Mouse (Mus musculus): ENCODE results near the gene Cox15. TPM values are rescaled to one million over a fixed set of nuclear protein-coding genes. Genes with fewer than 3 reads are reported as not detected.

Gene Cox15
- polyA plus RNA-seq, 1 experiment, result 19.1 TPM

DNA sequence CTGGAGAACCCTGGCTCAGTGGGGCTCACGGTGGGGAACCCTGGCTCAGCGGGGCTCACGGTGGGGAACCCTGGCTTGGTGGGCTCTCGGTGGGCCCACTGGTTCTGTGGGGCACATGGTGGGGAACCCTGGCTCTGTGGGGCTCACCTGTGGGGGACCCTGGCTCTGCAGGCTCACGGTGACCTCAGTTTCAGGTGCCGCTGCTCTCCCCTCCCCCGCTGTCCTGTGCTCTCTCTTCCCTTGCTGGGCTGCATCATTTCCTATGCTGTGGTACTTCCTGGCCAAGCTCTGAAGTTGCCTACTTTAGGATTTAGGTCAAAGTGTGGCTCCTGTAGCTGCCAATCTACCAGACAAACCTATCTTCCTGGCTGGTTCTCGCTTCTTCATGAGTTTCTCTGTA is 29.9 kb downstream of the Cox15 start:
- Histone ChIP-seq H3K4me3 (replicated peaks; ENCODE audit: insufficient read depth, low read depth, low read length) (no peak overlapping the region), H3K27me3 (ENCODE audit: control insufficient read depth, insufficient read depth, low read length) (no peaks in the 10 kb centered on the region)
- WGBS, result 76% methylated on average over 8 of the region's 8 CpGs

GRCm38 (mm10) chr19:43720061-43720460 is 32.7 kb downstream of the Cox15 start:
- no peak overlapping the region for H3K4me3 ChIP-seq (replicated peaks; ENCODE audit: insufficient read depth, low read depth, low read length)
- H3K27me3 ChIP-seq (ENCODE audit: control insufficient read depth, insufficient read depth, low read length), result no peaks in the 10 kb centered on the region
- no peak overlapping the region for H3K27ac ChIP-seq (ENCODE audit: insufficient read depth, low read length)
- TF ChIP-seq POLR2A (IDR thresholded peaks at IDR 0.05; ENCODE audit: borderline replicate concordance, insufficient read depth, low read length) (no peak), CTCF (IDR thresholded peaks at IDR 0.05; ENCODE audit: borderline replicate concordance, insufficient read depth, low read depth, low read length) (no peak)
- H3K4me1 ChIP-seq (ENCODE audit: control insufficient read depth, insufficient read depth, low read length), result no peaks in the 10 kb centered on the region
- no peak for DNase-seq
- WGBS, result 94% methylated on average over 11 of the region's 11 CpGs

More for the DNA sequence above, 29.9 kb downstream of the Cox15 start:
- H3K4me1 ChIP-seq (ENCODE audit: control insufficient read depth, insufficient read depth, low read length), result no peaks in the 10 kb centered on the region
- TF ChIP-seq POLR2A (IDR thresholded peaks at IDR 0.05; ENCODE audit: borderline replicate concordance, insufficient read depth, low read length), result no peak
- no peak for TF ChIP-seq CTCF (IDR thresholded peaks at IDR 0.05; ENCODE audit: borderline replicate concordance, insufficient read depth, low read depth, low read length)
- DNase-seq, result no peak
- H3K27ac ChIP-seq (ENCODE audit: insufficient read depth, low read length), result no peak overlapping the region

DNA sequence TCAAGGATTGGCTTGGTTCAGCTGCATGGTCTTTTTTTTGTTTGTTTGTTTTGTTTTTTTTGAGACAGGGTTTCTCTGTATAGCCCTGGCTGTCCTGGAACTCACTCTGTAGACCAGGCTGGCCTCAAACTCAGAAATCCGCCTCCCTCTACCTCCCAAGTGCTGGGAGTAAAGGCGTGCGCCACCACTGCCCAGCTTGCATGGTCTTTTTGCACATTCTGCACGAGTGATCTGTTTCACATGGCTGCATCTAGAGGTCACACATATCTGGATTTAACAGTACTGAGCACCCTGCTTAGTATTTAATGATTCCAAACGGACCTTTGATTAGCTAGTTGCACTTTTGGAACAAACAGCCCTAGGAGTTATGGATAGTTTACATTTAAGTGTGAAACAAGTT is 40.8 kb downstream of the Cox15 start:
- no peak for DNase-seq
- WGBS, result 77% methylated on average over 5 of the region's 5 CpGs
- TF ChIP-seq CTCF (IDR thresholded peaks at IDR 0.05; ENCODE audit: borderline replicate concordance, insufficient read depth, low read depth, low read length) (no peak), POLR2A (IDR thresholded peaks at IDR 0.05; ENCODE audit: borderline replicate concordance, insufficient read depth, low read length) (no peak)
- no peak overlapping the region for H3K4me3 ChIP-seq (replicated peaks; ENCODE audit: insufficient read depth, low read depth, low read length)
- H3K4me1 ChIP-seq (ENCODE audit: control insufficient read depth, insufficient read depth, low read length), result no peaks in the 10 kb centered on the region
- H3K27ac ChIP-seq (ENCODE audit: insufficient read depth, low read length), result no peak overlapping the region
- no peaks in the 10 kb centered on the region for H3K27me3 ChIP-seq (ENCODE audit: control insufficient read depth, insufficient read depth, low read length)

- Histone ChIP-seq H3K4me3 (replicated peaks; ENCODE audit: insufficient read depth, low read depth, low read length) (no peak overlapping the region), H3K27me3 (ENCODE audit: control insufficient read depth, insufficient read depth, low read length) (no peaks in the 10 kb centered on the region), H3K27ac (ENCODE audit: insufficient read depth, low read length) (no peak overlapping the region), H3K4me1 (ENCODE audit: control insufficient read depth, insufficient read depth, low read length) (no peaks in the 10 kb centered on the region)
- TF ChIP-seq POLR2A (IDR thresholded peaks at IDR 0.05; ENCODE audit: borderline replicate concordance, insufficient read depth, low read length), result no peak
- TF ChIP-seq CTCF (IDR thresholded peaks at IDR 0.05; ENCODE audit: borderline replicate concordance, insufficient read depth, low read depth, low read length), result no peak
- 72% methylated on average over 22 of the region's 22 CpGs for WGBS
- no peak for DNase-seq
Measured at GRCm38 (mm10) chr19:43711159-43711916, 41.5 kb downstream of the Cox15 start.

DNA sequence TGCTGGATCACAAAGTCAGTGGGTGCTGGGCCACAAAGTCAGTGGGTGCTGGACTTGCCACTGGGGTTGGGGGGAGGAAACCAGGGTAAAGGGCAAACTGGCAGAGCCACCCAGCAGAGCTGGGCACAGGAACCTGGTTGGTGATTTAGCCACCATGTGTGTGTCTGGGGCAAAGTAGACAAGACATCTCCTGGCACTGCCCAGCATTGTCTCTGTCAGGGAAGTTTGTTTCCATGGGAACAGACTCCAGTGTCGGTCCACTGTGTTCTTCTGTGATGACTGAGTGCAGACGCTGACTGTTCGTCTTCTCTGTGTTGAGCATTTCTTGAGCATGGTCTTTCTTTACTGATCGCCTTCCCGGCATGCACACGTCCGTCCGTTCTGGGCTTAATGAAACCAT is 43.5 kb downstream of the Cox15 start:
- no peak for DNase-seq
- TF ChIP-seq CTCF (IDR thresholded peaks at IDR 0.05; ENCODE audit: borderline replicate concordance, insufficient read depth, low read depth, low read length) (no peak), POLR2A (IDR thresholded peaks at IDR 0.05; ENCODE audit: borderline replicate concordance, insufficient read depth, low read length) (no peak)
- 47% methylated on average over 8 of the region's 8 CpGs for WGBS
- Histone ChIP-seq H3K27ac (ENCODE audit: insufficient read depth, low read length) (no peak overlapping the region), H3K4me1 (ENCODE audit: control insufficient read depth, insufficient read depth, low read length) (no peaks in the 10 kb centered on the region), H3K4me3 (replicated peaks; ENCODE audit: insufficient read depth, low read depth, low read length) (no peak overlapping the region), H3K27me3 (ENCODE audit: control insufficient read depth, insufficient read depth, low read length) (no peaks in the 10 kb centered on the region)

GRCm38 (mm10) chr19:43708206-43708605 is 44.6 kb downstream of the Cox15 start:
- Histone ChIP-seq H3K27me3 (ENCODE audit: control insufficient read depth, insufficient read depth, low read length) (no peaks in the 10 kb centered on the region), H3K4me3 (replicated peaks; ENCODE audit: insufficient read depth, low read depth, low read length) (no peak overlapping the region), H3K27ac (ENCODE audit: insufficient read depth, low read length) (no peak overlapping the region), H3K4me1 (ENCODE audit: control insufficient read depth, insufficient read depth, low read length) (no peaks in the 10 kb centered on the region)
- TF ChIP-seq CTCF (IDR thresholded peaks at IDR 0.05; ENCODE audit: borderline replicate concordance, insufficient read depth, low read depth, low read length) (no peak), POLR2A (IDR thresholded peaks at IDR 0.05; ENCODE audit: borderline replicate concordance, insufficient read depth, low read length) (no peak)
- 96% methylated on average over 7 of the region's 7 CpGs for WGBS
- no peak for DNase-seq

- 91% methylated on average over 17 of the region's 17 CpGs for WGBS
- no peaks in the 10 kb centered on the region for H3K27me3 ChIP-seq (ENCODE audit: control insufficient read depth, insufficient read depth, low read length)
- H3K4me3 ChIP-seq (replicated peaks; ENCODE audit: insufficient read depth, low read depth, low read length), result no peak overlapping the region
- H3K27ac ChIP-seq (ENCODE audit: insufficient read depth, low read length), result no peak overlapping the region
- TF ChIP-seq CTCF (IDR thresholded peaks at IDR 0.05; ENCODE audit: borderline replicate concordance, insufficient read depth, low read depth, low read length) (no peak), POLR2A (IDR thresholded peaks at IDR 0.05; ENCODE audit: borderline replicate concordance, insufficient read depth, low read length) (no peak)
- H3K4me1 ChIP-seq (ENCODE audit: control insufficient read depth, insufficient read depth, low read length), result no peaks in the 10 kb centered on the region
- no peak for DNase-seq
Measured at GRCm38 (mm10) chr19:43704787-43705497, 47.9 kb downstream of the Cox15 start.

DNA sequence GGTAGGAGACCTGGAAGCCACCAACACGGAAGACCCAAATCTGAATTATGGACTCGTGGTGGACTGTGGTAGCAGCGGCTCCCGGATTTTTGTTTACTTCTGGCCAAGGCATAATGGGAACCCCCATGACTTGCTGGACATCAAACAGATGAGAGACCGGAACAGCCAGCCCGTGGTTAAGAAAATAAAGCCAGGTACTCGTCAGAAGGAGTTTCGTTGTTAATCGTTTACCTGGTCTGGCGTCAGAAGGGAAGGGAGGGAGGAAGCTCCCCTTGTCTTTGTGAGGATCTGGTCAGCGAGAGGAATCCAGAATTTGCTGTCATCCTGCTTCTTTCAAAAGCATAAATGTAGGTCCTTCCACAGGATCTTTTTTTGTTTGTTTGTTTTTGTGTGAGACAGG is 48.6 kb downstream of the Cox15 start:
- 90% methylated on average over 11 of the region's 11 CpGs for WGBS
- Histone ChIP-seq H3K27me3 (ENCODE audit: control insufficient read depth, insufficient read depth, low read length) (no peaks in the 10 kb centered on the region), H3K4me1 (ENCODE audit: control insufficient read depth, insufficient read depth, low read length) (no peaks in the 10 kb centered on the region), H3K27ac (ENCODE audit: insufficient read depth, low read length) (no peak overlapping the region), H3K4me3 (replicated peaks; ENCODE audit: insufficient read depth, low read depth, low read length) (no peak overlapping the region)
- no peak for TF ChIP-seq POLR2A (IDR thresholded peaks at IDR 0.05; ENCODE audit: borderline replicate concordance, insufficient read depth, low read length)
- no peak for TF ChIP-seq CTCF (IDR thresholded peaks at IDR 0.05; ENCODE audit: borderline replicate concordance, insufficient read depth, low read depth, low read length)
- DNase-seq, result no peak
